Mouse (Mus musculus) E14TG2a.4 (cell line): ENCODE results near the gene Spns2.

Experiments used
- H3K27me3 ChIP-seq: 2 replicates; pipeline ENCODE4 v1.6.1; 2014; ENCODE audit warnings: low read length, control low read depth; ENCODE audit not compliant: insufficient read depth
- H3K36me3 ChIP-seq: 2 replicates; pipeline ENCODE4 v1.6.1; 2014; ENCODE audit warnings: low read length, control low read depth; ENCODE audit not compliant: insufficient read depth
- H3K4me1 ChIP-seq: replicated peaks from 2 replicates; pipeline ENCODE4 v1.6.1; 2014; ENCODE audit warnings: low read depth, low read length, control low read depth
- H3K4me3 ChIP-seq: replicated peaks from 2 replicates; pipeline ENCODE4 v1.5.1; 2014; ENCODE audit warnings: mild to moderate bottlenecking, low read length
- H3K9me3 ChIP-seq: 2 replicates; pipeline ENCODE4 v1.6.1; 2014; ENCODE audit warnings: low read length, control low read depth
- CTCF ChIP-seq: conservative IDR thresholded peaks from 2 replicates; pipeline ENCODE4 v1.5.1; 2014; ENCODE audit warnings: low read length
- NANOG ChIP-seq: IDR thresholded peaks from 2 replicates; pipeline ENCODE4 v1.6.1; 2014; ENCODE audit warnings: borderline replicate concordance, low read length, mixed read lengths
- POU5F1 ChIP-seq: IDR thresholded peaks from 2 replicates; pipeline ENCODE4 v1.6.1; 2014; ENCODE audit warnings: low read length, borderline replicate concordance

Gene Spns2

DNA sequence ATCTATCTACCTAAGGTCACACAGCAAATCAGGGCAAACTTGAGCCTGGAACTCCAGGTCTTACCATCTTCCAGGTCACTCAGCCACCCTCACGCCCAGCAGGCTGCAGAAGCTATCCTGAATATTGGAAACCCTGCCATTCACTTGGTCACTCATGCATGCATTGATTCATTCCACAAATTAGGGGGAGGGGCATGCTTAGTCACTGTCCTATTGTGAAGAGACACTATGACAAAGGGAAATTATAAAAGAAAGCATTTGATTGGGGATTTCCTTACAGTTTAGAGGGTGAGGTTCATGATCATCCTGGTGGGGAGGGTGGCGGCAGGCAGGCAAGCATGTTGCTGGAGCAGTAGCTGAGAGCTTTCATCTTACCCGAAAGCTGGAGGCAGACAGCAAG lies 24.9 kb downstream of the Spns2 start:
- no peak for TF ChIP-seq POU5F1
- no peak for TF ChIP-seq CTCF
- TF ChIP-seq NANOG, result no peak
- H3K4me1 ChIP-seq, result peaks cover 16% of the 10 kb centered on the region

DNA sequence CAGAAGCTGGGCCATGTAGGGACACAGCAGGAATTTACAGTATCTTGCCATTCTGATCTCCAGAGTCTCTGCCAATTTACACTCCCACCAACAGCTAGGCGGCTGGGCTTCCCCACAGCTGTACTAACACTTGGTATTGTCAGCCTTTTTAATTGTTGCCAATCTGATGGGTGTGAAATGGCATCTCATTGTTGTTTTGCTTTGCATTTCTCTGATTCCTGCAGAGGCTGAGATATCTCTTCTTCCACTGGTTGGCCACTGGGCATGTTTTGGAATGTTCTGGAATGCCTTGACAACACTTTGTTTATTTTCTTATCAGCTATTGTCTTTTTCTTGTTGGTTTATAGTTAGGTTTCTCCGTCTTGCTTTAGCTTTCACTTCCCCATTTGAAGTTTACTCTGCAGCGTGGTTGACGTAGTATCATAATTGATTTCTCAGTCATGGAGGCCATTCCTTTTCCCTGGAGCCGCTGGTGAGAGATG lies 28.2 kb downstream of the Spns2 start:
- no peaks in the 10 kb centered on the region for H3K9me3 ChIP-seq
- peaks cover 21% of the 10 kb centered on the region for H3K4me1 ChIP-seq
- TF ChIP-seq CTCF (no peak), NANOG (no peak), POU5F1 (no peak)
- H3K27me3 ChIP-seq, result 0 out of 2 replicates have a peak, but pooled peaks cover 3% of the 10 kb centered on the region
- no peak overlapping the region for H3K4me3 ChIP-seq
- no peaks in the 10 kb centered on the region for H3K36me3 ChIP-seq

More for the DNA sequence above, 24.9 kb downstream of the Spns2 start:
- H3K36me3 ChIP-seq, result no peaks in the 10 kb centered on the region
- no peak overlapping the region for H3K4me3 ChIP-seq
- H3K27me3 ChIP-seq, result no peaks in the 10 kb centered on the region
- H3K9me3 ChIP-seq, result no peaks in the 10 kb centered on the region

DNA sequence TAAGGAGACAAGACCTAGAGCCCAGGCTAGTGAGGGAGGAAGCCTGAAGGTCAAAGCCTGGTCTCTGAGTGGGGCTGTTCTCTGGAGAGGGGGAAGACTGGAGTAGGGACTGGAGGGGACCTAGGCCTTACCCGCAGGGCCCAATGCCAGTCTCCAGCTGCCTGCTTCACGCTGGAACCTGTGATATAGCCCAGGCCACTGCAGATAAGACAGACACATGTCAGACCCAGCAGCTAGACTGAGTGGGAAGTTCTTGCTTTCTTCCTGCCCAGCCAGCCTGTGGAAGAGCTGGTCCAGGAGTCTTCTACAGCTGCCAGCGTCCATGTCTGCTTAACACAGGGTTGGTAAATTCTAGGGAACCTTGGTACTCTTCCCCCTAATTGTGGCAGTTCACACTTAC lies 31.2 kb downstream of the Spns2 start:
- Histone ChIP-seq H3K27me3 (0 out of 2 replicates have a peak, but pooled peaks cover 3% of the 10 kb centered on the region), H3K36me3 (no peaks in the 10 kb centered on the region), H3K4me3 (no peak overlapping the region; the same call in 1 of the 2 replicates), H3K9me3 (no peaks in the 10 kb centered on the region), H3K4me1 (peaks cover 40% of the 10 kb centered on the region)
- TF ChIP-seq POU5F1, result no peak
- no peak for TF ChIP-seq CTCF
- no peak for TF ChIP-seq NANOG

DNA sequence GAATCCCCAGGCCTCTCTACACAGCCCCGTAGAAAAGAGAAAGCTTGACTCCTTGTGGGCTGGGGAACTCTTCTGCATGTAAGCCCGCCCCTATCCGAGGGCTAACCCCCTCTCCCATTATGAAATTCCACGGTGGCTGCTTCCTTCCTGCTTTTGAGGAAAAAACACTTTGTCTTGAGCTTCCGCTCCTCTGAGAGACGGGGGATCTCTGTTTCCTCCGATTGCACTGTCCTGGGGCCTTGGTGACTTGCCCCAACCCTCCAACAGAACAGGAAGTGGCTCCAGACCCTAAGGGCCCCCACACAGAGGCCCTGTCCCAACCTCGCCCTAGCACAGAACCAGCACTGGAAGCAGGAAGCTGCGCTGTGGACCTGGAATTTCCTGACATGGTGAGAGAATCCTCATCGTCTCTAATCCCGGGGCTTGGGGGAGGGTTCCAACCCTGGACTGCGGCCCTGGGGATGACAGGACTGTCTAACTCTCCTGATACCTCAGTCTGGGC lies 31.7 kb downstream of the Spns2 start:
- Histone ChIP-seq H3K36me3 (0 out of 2 replicates have a peak, but pooled peaks cover 2% of the 10 kb centered on the region), H3K27me3 (0 out of 2 replicates have a peak, but pooled peaks cover 3% of the 10 kb centered on the region), H3K9me3 (no peaks in the 10 kb centered on the region), H3K4me3 (no peak overlapping the region; the same call in 1 of the 2 replicates), H3K4me1 (peaks cover 45% of the 10 kb centered on the region)
- TF ChIP-seq CTCF (no peak), NANOG (no peak), POU5F1 (no peak)

DNA sequence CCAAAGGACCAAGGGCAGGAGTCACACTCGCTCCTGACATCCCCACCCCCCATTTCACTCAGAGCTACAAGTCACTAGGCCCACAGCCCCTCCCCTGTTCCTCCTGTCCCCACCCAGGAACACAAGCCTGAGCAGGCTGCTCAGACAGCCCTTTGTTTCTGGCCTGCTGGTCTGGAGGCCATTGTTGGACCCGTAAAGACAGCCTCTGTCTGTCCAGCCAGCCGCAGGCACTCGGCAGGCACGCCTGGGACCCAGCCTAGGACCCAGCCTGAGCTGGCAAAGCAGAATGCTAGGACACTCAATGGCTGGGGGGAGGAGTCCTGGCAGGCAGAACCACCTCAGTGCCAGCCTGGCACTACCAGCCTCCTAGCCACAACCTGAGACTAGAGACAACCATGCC lies 34.0 kb downstream of the Spns2 start:
- Histone ChIP-seq H3K36me3 (peaks cover 26% of the 10 kb centered on the region), H3K9me3 (no peaks in the 10 kb centered on the region), H3K4me3 (peak overlapping the region; percentile 66), H3K4me1 (peaks cover 68% of the 10 kb centered on the region), H3K27me3 (0 out of 2 replicates have a peak, but pooled peaks cover 3% of the 10 kb centered on the region)
- TF ChIP-seq POU5F1 (no peak), NANOG (no peak), CTCF (no peak)

DNA sequence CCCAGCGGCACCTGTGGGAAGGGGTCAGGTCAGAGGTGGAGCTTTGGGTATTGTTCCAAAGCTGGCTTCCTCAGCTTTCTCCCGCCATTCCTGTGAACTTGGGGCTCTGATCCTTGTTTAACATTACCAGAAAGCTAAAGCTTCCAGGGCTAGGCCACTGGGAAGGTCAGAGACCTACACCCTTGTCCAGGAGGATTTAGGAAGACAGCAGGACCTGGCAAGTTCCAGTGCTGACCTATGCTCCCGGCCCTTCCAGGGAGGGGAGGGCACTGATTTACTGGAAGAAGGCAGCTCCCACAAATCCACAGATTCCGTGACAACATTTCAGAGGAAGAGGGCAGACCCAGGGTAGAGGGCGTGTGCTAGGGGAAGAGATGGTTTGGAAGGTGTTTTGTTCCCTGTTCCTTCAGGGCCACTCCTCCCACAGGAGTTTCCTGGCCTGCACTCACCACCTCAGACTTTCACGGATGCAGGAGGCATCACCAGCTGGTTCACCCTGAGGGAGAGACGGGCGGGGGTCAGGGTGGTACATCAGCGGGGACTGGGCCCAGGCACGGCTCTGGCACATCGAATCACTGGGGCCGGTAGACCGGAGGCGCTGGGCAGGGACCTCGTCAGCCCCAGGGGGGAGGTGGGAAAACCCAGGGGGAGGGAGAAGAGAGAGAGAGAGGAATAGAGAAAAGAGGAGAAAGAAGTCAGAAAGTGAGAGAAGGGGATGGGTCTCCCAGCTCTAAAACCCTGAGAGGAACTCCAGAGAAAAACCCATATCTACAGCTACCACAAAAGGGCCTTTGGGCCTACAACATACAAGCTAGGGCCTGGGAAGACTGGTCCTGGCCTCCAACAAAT lies 36.4 kb downstream of the Spns2 start:
- H3K9me3 ChIP-seq, result no peaks in the 10 kb centered on the region
- 0 out of 2 replicates have a peak overlapping the region, but pooled peaks have one; percentile 21 for H3K4me3 ChIP-seq
- TF ChIP-seq POU5F1 (no peak), CTCF (no peak), NANOG (no peak)
- H3K27me3 ChIP-seq, result 0 out of 2 replicates have a peak, but pooled peaks cover 3% of the 10 kb centered on the region
- H3K36me3 ChIP-seq, result peaks cover 49% of the 10 kb centered on the region
- peaks cover 91% of the 10 kb centered on the region for H3K4me1 ChIP-seq

DNA sequence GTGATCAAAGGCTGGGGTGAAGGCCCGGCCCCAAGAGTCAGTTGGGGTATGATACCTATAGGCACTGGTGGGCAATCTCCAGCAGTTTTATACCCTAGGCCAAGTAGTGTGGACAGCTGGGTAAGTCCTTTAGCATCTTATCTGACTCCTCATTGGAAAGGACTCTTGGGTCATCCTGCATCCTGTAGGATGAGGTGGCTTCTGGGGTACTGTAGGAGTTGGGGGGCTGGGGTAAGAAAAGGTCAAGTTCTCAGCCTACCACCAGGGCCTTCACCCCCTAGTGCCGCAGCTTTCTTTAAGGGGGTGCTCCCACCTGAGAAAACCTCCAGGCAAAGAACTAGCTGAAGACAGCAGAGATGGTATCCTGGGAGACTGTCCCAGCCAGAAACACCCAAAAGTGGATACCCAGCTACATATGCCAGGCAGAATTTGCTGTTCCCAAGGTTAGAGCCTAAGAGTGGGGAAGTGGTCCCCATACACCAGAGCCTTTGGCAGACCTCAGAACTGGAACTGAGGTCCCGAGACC lies 37.5 kb downstream of the Spns2 start:
- no peaks in the 10 kb centered on the region for H3K9me3 ChIP-seq
- TF ChIP-seq NANOG (no peak), CTCF (no peak), POU5F1 (no peak)
- 0 out of 2 replicates have a peak, but pooled peaks cover under 1% of the 10 kb centered on the region for H3K27me3 ChIP-seq
- peaks cover 96% of the 10 kb centered on the region for H3K4me1 ChIP-seq
- 0 out of 2 replicates have a peak overlapping the region, but pooled peaks have one; percentile 21 for H3K4me3 ChIP-seq
- peaks cover 60% of the 10 kb centered on the region for H3K36me3 ChIP-seq

DNA sequence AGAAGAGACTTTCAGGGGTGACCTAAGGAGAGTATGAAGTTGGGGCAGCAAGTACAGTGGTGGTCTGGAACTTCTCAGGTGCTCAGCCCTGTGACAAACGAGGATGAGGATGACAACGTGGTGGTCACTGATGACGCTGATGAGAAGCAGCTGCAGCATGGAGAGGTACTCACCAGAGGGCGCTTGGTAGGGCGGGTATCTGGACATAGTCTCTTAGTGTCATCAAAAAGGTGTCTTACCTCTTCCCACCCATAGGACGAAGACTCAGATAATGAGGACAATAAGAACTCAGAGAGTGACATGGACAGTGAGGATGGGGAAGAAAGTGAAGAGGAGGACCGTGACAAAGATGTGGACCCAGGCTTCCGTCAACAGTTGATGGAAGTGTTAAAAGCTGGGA lies 42.2 kb downstream of the Spns2 start:
- TF ChIP-seq POU5F1 (no peak), CTCF (peak; percentile 18; the same call in 1 of the 2 replicates)
- H3K4me3 ChIP-seq, result no peak overlapping the region
- peaks cover 100% of the 10 kb centered on the region for H3K36me3 ChIP-seq
- H3K4me1 ChIP-seq, result peaks cover 99% of the 10 kb centered on the region
- no peaks in the 10 kb centered on the region for H3K9me3 ChIP-seq
- H3K27me3 ChIP-seq, result no peaks in the 10 kb centered on the region
